Mouse (Mus musculus) adrenal gland, postnatal 4 days (tissue): ENCODE measurements around the gene Tspan31. TPM values are rescaled to one million over a fixed set of nuclear protein-coding genes. Genes with fewer than 3 reads are reported as not detected.
A peak's percentile ranks its signal among the peaks of the same experiment; 100 is the strongest.
"Not testable (repeated sequence)": the region's sequence is repeated elsewhere in the genome, so short reads cannot be mapped to it uniquely, and the experiment has no call there.

Experiments
- DNase-seq, 2 experiments: peaks; one replicate each; pipeline ENCODE4 v3.0.0; 2021 to 2022; ENCODE audit warnings: low spot score in 2 of 2, mixed read lengths in 2 of 2
- total RNA-seq, 2 experiments: library from RNA; stranded (reverse); gene quantifications; 2 replicates each; pipeline ENCODE4 v1.2.3; 2021

Gene Tspan31
- total RNA-seq, 2 experiments from 2014 or later = 87.6 to 96.4 TPM

- no peak for DNase-seq
Measured at GRCm38 (mm10) chr10:127085052-127085451, 15.0 kb upstream of the Tspan31 start.

- no peak for DNase-seq
Measured at GRCm38 (mm10) chr10:127083915-127084306, 13.8 kb upstream of the Tspan31 start.

GRCm38 (mm10) chr10:127083292-127083914 is 13.3 kb upstream of the Tspan31 start:
- no peak for DNase-seq

GRCm38 (mm10) chr10:127081996-127082620 is 12.0 kb upstream of the Tspan31 start:
- no peak for DNase-seq

- no peak for DNase-seq
Measured at GRCm38 (mm10) chr10:127080901-127081780, 11.1 kb upstream of the Tspan31 start.

- no peak for DNase-seq
Measured at GRCm38 (mm10) chr10:127079665-127080391, 9.8 kb upstream of the Tspan31 start.

GRCm38 (mm10) chr10:127078677-127079575 is 8.9 kb upstream of the Tspan31 start:
- DNase-seq = no peak

GRCm38 (mm10) chr10:127078001-127078676 is 8.1 kb upstream of the Tspan31 start:
- DNase-seq = no peak

GRCm38 (mm10) chr10:127077515-127077914 is 7.5 kb upstream of the Tspan31 start:
- DNase-seq = no peak

- DNase-seq = no peak
Measured at GRCm38 (mm10) chr10:127076082-127076481, 6.0 kb upstream of the Tspan31 start.

GRCm38 (mm10) chr10:127075651-127076050 is 5.6 kb upstream of the Tspan31 start:
- DNase-seq = no peak

GRCm38 (mm10) chr10:127075080-127075479 is 5.0 kb upstream of the Tspan31 start, which contains the start of gene Agap2:
Gene Agap2, plus strand, starts transcription at chr10:127075284.
- DNase-seq = no peak

GRCm38 (mm10) chr10:127073981-127074380 is 3.9 kb upstream of the Tspan31 start:
- DNase-seq = no peak

GRCm38 (mm10) chr10:127072969-127073368 is 2.9 kb upstream of the Tspan31 start:
- DNase-seq = not testable (repeated sequence)

GRCm38 (mm10) chr10:127072270-127072669 is 2.2 kb upstream of the Tspan31 start:
- not testable (repeated sequence) for DNase-seq

GRCm38 (mm10) chr10:127071203-127071602 is 1.1 kb upstream of the Tspan31 start:
- DNase-seq = no peak

GRCm38 (mm10) chr10:127069281-127070189 is 529 bp downstream of the Tspan31 start:
- peak in 1 of 2 experiments; percentile 2 for DNase-seq

GRCm38 (mm10) chr10:127068360-127069038 is 1.6 kb downstream of the Tspan31 start:
- DNase-seq = no peak
